14 mouse cellular contexts compared by ENCODE assay signal in genomic region chr6:112242216-112242615, GRCm38 (mm10). TPM values are rescaled to one million over a fixed set of nuclear protein-coding genes. Genes with fewer than 3 reads are reported as not detected.
DNase-seq lines count a peak whose midpoint lies in the region.
"Had no signal": no experiment of that assay in that cellular context is flagged by ENCODE, and none has a peak within 500 bp of the region (broad histone marks: within the 10 kb centered on the region; RNA-seq: fewer than 3 reads in every experiment).

No protein-coding gene starts in this region.

- DNase-seq in adrenal gland, postnatal 14 days = peak; percentile 40
- no peak for DNase-seq in adrenal gland, adult 8-10 months
- DNase-seq in layer of hippocampus, adult 8-10 months (ENCODE audit: low spot score in 2 of 2) = peak; percentile 19 to 36
- DNase-seq in layer of hippocampus, adult 9-10 months (ENCODE audit: low spot score) = no peak
- DNase-seq in 3134 (ENCODE audit: extremely low read depth, insufficient read length, low spot score) (peak; percentile 24), MN1 (ENCODE audit: low spot score) (no peak)
- DNase-seq in layer of hippocampus, postnatal 10 days (ENCODE audit: low spot score in 2 of 2) = peak; percentile 33 to 41
- DNase-seq: cerebellum, adult 11-12 months; gastrocnemius, postnatal 14 days; kidney, adult 18-20 months; liver, postnatal 0 days; retina, postnatal 1 day; thymus, postnatal 14 days had no signal

RNA-seq across cellular contexts. Expression of gene Lmcd1, which starts 31.3 kb away (rescaled TPM):
- total RNA-seq in adrenal gland, postnatal 14 days (2021) = 5.6 and 8.4 TPM in 2 replicates
- 10 to 100 TPM in 3 of 4 experiments, 1 to 10 TPM in 1; 6.2 to 13.3 (median 10.2) TPM for total RNA-seq in adrenal gland, adult 8-10 months (2022)
- total RNA-seq in layer of hippocampus, adult 8-10 months (2022) = 1 to 10 TPM; 6.1 to 8.3 (median 7.2) TPM
- total RNA-seq in layer of hippocampus, postnatal 10 days (2021) = 1 to 10 TPM; 7.2 to 7.9 TPM
- total RNA-seq: MEL had no signal

Comparison
In these comparisons a context has a peak if more than half of its experiments do, and no peak if none do; other contexts are left out.
1. DNase-seq: peak in adrenal gland, postnatal 14 days (single experiment), layer of hippocampus, adult 8-10 months (2 of 2), 3134 (single experiment) and layer of hippocampus, postnatal 10 days (2 of 2); none in adrenal gland, adult 8-10 months (single experiment), layer of hippocampus, adult 9-10 months (single experiment) and MN1 (single experiment).